Comparison of ENCODE assay signal across 41 mouse cellular contexts in the genomic region with DNA sequence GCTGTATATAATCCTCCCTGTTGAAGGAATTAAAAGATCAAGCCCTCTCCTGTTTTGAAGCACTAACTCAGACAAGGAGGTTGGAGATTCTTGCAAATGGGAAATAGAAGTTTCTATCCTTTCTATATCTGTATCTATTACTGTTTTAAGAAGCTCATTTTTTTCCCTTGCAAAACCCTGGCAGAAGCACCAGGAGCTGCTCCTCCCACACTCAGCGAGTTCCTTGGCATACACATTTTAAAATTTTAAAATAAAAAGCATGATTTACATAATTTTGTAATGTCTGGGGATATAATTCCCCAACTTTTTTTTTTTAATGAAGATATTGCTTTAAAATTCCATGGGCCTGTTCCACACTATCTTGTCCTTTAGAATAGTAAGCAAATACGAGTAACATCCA. TPM values are rescaled to one million over a fixed set of nuclear protein-coding genes. Genes with fewer than 3 reads are reported as not detected.
DNase-seq lines count a peak whose midpoint lies in the region.
"Had no signal": no experiment of that assay in that cellular context is flagged by ENCODE, and none has a peak within 500 bp of the region (broad histone marks: within the 10 kb centered on the region; RNA-seq: fewer than 3 reads in every experiment).

No protein-coding gene starts in this region.

- intact Hi-C loops in left cerebral cortex, postnatal 4 days (cut with DNase I): no loop called here
- intact Hi-C loops in left cerebral cortex, postnatal 25 days (cut with DNase I): no loop called here

- DNase-seq in frontal cortex, adult 2 months (ENCODE audit: extremely low spot score in 1 of 2, low spot score in 1 of 2): peak; percentile 26 to 62
- no peak for DNase-seq in frontal cortex, postnatal 25 days (ENCODE audit: low spot score in 2 of 2)
- peak; percentile 27 for DNase-seq in left cerebral cortex, adult 11 months (ENCODE audit: low spot score)
- DNase-seq in left cerebral cortex, postnatal 4 days: no peak
- DNase-seq in brain, adult 2 months (ENCODE audit: low read depth, low spot score): peak; percentile 76
- peak; percentile 11 to 84 for DNase-seq in left cerebral cortex, postnatal 25 days (ENCODE audit: low spot score in 2 of 2)
- DNase-seq in thymus, postnatal 14 days: no peak
- DNase-seq: adrenal gland, adult 8-10 months; cerebellum, adult 11 months; cerebellum, adult 9-10 months; cerebellum, postnatal 36 days; heart, adult 2 months; heart, postnatal 4 days; kidney, adult 9 months; kidney, postnatal 10 days; liver, postnatal 0 days; lung, postnatal 36 days; spleen, adult 18-20 months; thymus, adult 18-20 months; thymus, postnatal 36 days had no signal

RNA-seq across cellular contexts. Expression of gene Fbxw14, which starts 24.4 kb away (rescaled TPM):
- polyA plus RNA-seq in frontal cortex, adult 2 months (2012; rRNA removed): 0.06 TPM in 1 of 2 replicates, not detected in the other
- not detected for total RNA-seq in left cerebral cortex, postnatal 4 days (2021)
- not detected for total RNA-seq in left cerebral cortex, postnatal 25 days (2021)
- total RNA-seq: adrenal gland, adult 8-10 months; adrenal gland, postnatal 4 days; gastrocnemius, adult 18-20 months; gastrocnemius, postnatal 4 days; heart, adult 2 months; heart, postnatal 4 days; left cerebral cortex, postnatal 10 days; megakaryocyte, adult 5-6 weeks; neutrophil, adult 5-6 weeks had no signal
- polyA plus RNA-seq: embryonic facial prominence, embryonic 12.5 days; forebrain, embryonic 14.5 days; G1E; heart, adult 2 months; heart, embryonic 12.5 days; heart, postnatal 0 days; hindbrain, embryonic 13.5 days; intestine, postnatal 0 days; large intestine, adult 2 months; limb, embryonic 14.5 days; liver, postnatal 0 days; lung, embryonic 16.5 days; midbrain, embryonic 11.5 days; midbrain, embryonic 16.5 days; neural tube, embryonic 11.5 days; stomach, embryonic 16.5 days had no signal

RNA-seq across cellular contexts. Expression of gene Fbxw20, which starts 28.5 kb away (rescaled TPM):
- polyA plus RNA-seq in frontal cortex, adult 2 months (2012; rRNA removed): not detected in 2 replicates
- not detected for total RNA-seq in left cerebral cortex, postnatal 4 days (2021)
- total RNA-seq in left cerebral cortex, postnatal 25 days (2021): not detected
- total RNA-seq: adrenal gland, adult 8-10 months; adrenal gland, postnatal 4 days; G1E; gastrocnemius, adult 18-20 months; gastrocnemius, postnatal 4 days; heart, adult 2 months; heart, postnatal 4 days; left cerebral cortex, postnatal 10 days; megakaryocyte, adult 5-6 weeks; neutrophil, adult 5-6 weeks had no signal
- polyA plus RNA-seq: embryonic facial prominence, embryonic 12.5 days; forebrain, embryonic 14.5 days; G1E; heart, adult 2 months; heart, embryonic 12.5 days; heart, postnatal 0 days; hindbrain, embryonic 13.5 days; intestine, postnatal 0 days; large intestine, adult 2 months; limb, embryonic 14.5 days; liver, embryonic 12.5 days; liver, postnatal 0 days; lung, embryonic 16.5 days; midbrain, embryonic 11.5 days; midbrain, embryonic 16.5 days; neural tube, embryonic 11.5 days; stomach, embryonic 16.5 days had no signal

Comparison
In these comparisons a context has a peak if more than half of its experiments do, and no peak if none do; other contexts are left out.
1. DNase-seq: peak in frontal cortex, adult 2 months (2 of 2), left cerebral cortex, adult 11 months (single experiment), brain, adult 2 months (single experiment) and left cerebral cortex, postnatal 25 days (2 of 2); none in frontal cortex, postnatal 25 days (0 of 2), left cerebral cortex, postnatal 4 days (single experiment) and thymus, postnatal 14 days (single experiment).